Mouse (Mus musculus) brain, embryonic 14.5 days (tissue): ENCODE measurements at regions not wholly inside any gene's neighbourhood (a gene's known extent, or its start where the extent isn't known, plus 50 kb on each side); places are given as distances from the start of the nearest gene placed in this dataset.

Experiments
- CTCF ChIP-seq: fragments of 200-500 bp; IDR thresholded peaks from 2 replicates; pipeline ENCODE4 v1.5.1; 2012; ENCODE audit warnings: inconsistent platforms, mild to moderate bottlenecking, moderate library complexity, borderline replicate concordance; ENCODE audit not compliant: insufficient read depth, insufficient read length; ENCODE audit errors: extremely low read depth
- POLR2A ChIP-seq: fragments of 200-500 bp; IDR thresholded peaks from 2 replicates; pipeline ENCODE4 v1.6.1; 2012; ENCODE audit warnings: mild to moderate bottlenecking, inconsistent platforms, borderline replicate concordance; ENCODE audit not compliant: poor library complexity, insufficient read depth, insufficient read length, severe bottlenecking; ENCODE audit errors: extremely low read depth

- TF ChIP-seq POLR2A, result no peak
- TF ChIP-seq CTCF, result no peak
Measured at GRCm38 (mm10) chr15:63171003-63171402, 674.0 kb downstream of the Gsdmc2 start.
